Mouse (Mus musculus) liver, adult 2 months (tissue): ENCODE results near the gene Tes.

ENCODE experiments used
- CTCF ChIP-seq: fragments of 200-500 bp; IDR thresholded peaks from 2 replicates; pipeline ENCODE4 v1.5.1; 2011; ENCODE audit warnings: low read depth, low read length, control low read depth
- POLR2A ChIP-seq: fragments of 200-500 bp; IDR thresholded peaks from 2 replicates; pipeline ENCODE4 v1.6.1; 2011; ENCODE audit warnings: low read length, control low read depth; ENCODE audit not compliant: insufficient read depth; ENCODE audit errors: extremely low read depth

- TF ChIP-seq CTCF (no peak), POLR2A (no peak)
These were observed 11.8 kb upstream of the Tes start for GRCm38 (mm10) chr6:17053028-17053660.
